ENCODE assay signal across 9 mouse cellular contexts in the genomic region with DNA sequence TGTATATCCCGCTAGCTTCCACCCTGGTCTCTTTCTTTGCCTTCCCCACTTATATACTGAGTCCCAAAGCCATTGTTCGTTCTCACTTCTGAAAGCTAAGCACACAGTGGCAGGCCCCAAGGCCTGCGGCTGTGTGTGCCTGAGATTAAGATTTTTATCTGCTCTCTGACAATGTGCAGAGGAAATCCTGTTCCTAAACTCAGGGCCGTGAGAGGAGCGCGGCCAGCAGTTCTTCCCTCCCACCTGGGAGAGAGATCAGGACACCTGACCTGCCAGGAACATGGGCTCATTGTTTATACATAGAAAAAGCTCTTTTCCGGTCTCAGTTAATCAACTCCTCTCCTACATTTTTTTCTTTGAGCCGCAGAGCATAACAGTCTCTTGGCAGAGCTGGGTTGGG. TPM values are rescaled to one million over a fixed set of nuclear protein-coding genes. Genes with fewer than 3 reads are reported as not detected.
DNase-seq lines count a peak whose midpoint lies in the region; ATAC-seq and TF ChIP-seq lines count a peak whose summit lies in the region.
"Had no signal": no experiment of that assay in that cellular context is flagged by ENCODE, and none has a peak within 500 bp of the region (broad histone marks: within the 10 kb centered on the region; RNA-seq: fewer than 3 reads in every experiment).

No protein-coding gene starts in this region.

- WGBS in lung, adult 2 months: 34% methylated on average over 8 of the region's 8 CpGs
- WGBS in heart, embryonic 16.5 days: 36% methylated on average over 8 of the region's 8 CpGs
- WGBS in liver, embryonic 11.5 days: 13% methylated on average over 8 of the region's 8 CpGs

- ATAC-seq in heart, embryonic 16.5 days (replicated peaks; ENCODE audit: extremely low read depth, insufficient read depth, low FRiP score): peak; percentile 45
- no peak for ATAC-seq in liver, embryonic 11.5 days (replicated peaks; ENCODE audit: low FRiP score)
- ATAC-seq in erythroid progenitor cell, adult 5-6 weeks (replicated peaks; ENCODE audit: low FRiP score, poor library complexity, severe bottlenecking): no peak

- no peak for TF ChIP-seq CTCF in lung, adult 2 months (IDR thresholded peaks at IDR 0.05; ENCODE audit: insufficient read depth, low read length)

- H3K36me3 ChIP-seq in heart, embryonic 16.5 days (ENCODE audit: control insufficient read depth, insufficient read depth): no peaks in the 10 kb centered on the region
- H3K36me3 ChIP-seq in liver, embryonic 11.5 days (ENCODE audit: control insufficient read depth, insufficient read depth, low read length): no peaks in the 10 kb centered on the region
- H3K36me3 ChIP-seq: hindbrain, embryonic 12.5 days had no signal

- H3K9me3 ChIP-seq in heart, embryonic 16.5 days (replicated peaks; ENCODE audit: control insufficient read depth, low read length): no peaks in the 10 kb centered on the region
- H3K9me3 ChIP-seq in liver, embryonic 11.5 days (ENCODE audit: control insufficient read depth, low read length): no peaks in the 10 kb centered on the region
- H3K9me3 ChIP-seq: hindbrain, embryonic 12.5 days had no signal

- peak overlapping the region; percentile 14; the same call in 1 of the 2 replicates for H3K4me2 ChIP-seq in heart, embryonic 16.5 days (ENCODE audit: low read depth, low read length)
- H3K4me2 ChIP-seq in liver, embryonic 11.5 days: 0 out of 2 replicates have a peak overlapping the region, but pooled peaks have one; percentile 1
- H3K4me2 ChIP-seq: hindbrain, embryonic 12.5 days had no signal

- peak overlapping the region; percentile 81 for H3K27ac ChIP-seq in heart, embryonic 16.5 days (ENCODE audit: low read length)
- 0 out of 2 replicates have a peak overlapping the region, but pooled peaks have one; percentile 48 for H3K27ac ChIP-seq in liver, embryonic 11.5 days (ENCODE audit: low read depth, low read length)
- H3K27ac ChIP-seq: hindbrain, embryonic 12.5 days had no signal

- H3K9ac ChIP-seq in heart, embryonic 16.5 days (ENCODE audit: low read length): peak overlapping the region; percentile 22; the same call in 1 of the 2 replicates
- H3K9ac ChIP-seq in liver, embryonic 11.5 days (ENCODE audit: low read depth, low read length): no peak overlapping the region
- H3K9ac ChIP-seq: hindbrain, embryonic 12.5 days had no signal

- H3K4me3 ChIP-seq in lung, adult 2 months (replicated peaks; ENCODE audit: extremely low read depth, low read depth, low read length): no peak overlapping the region
- no peak overlapping the region for H3K4me3 ChIP-seq in heart, embryonic 16.5 days (ENCODE audit: low read length)
- H3K4me3 ChIP-seq in liver, embryonic 11.5 days (ENCODE audit: low read depth, low read length): no peak overlapping the region
- H3K4me3 ChIP-seq: hindbrain, embryonic 12.5 days had no signal

- H3K4me1 ChIP-seq in lung, adult 2 months (ENCODE audit: control insufficient read depth, insufficient read depth, low read length): peaks cover 40% of the 10 kb centered on the region
- peaks cover 18% of the 10 kb centered on the region for H3K4me1 ChIP-seq in heart, embryonic 16.5 days (ENCODE audit: control insufficient read depth, insufficient read depth, low read length)
- peaks cover 46% of the 10 kb centered on the region for H3K4me1 ChIP-seq in liver, embryonic 11.5 days (replicated peaks; ENCODE audit: control insufficient read depth, insufficient read depth, low read length)

- peak; percentile 56 to 66 for DNase-seq in lung, adult 18-20 months
- no peak for DNase-seq in lung, adult 2 months
- DNase-seq in liver, embryonic 11.5 days (ENCODE audit: low spot score): no peak
- DNase-seq in thymus, postnatal 10 days (ENCODE audit: low spot score in 2 of 2): peak; percentile 46 to 52
- DNase-seq in urinary bladder, adult 2 months (ENCODE audit: low spot score): no peak
- no peak for DNase-seq in right cerebral cortex, postnatal 4 days

- H3K27me3 ChIP-seq in heart, embryonic 16.5 days (ENCODE audit: control insufficient read depth, insufficient read depth, low read length): no peaks in the 10 kb centered on the region
- H3K27me3 ChIP-seq in liver, embryonic 11.5 days (replicated peaks; ENCODE audit: control insufficient read depth, insufficient read depth, low read length): peaks cover 3% of the 10 kb centered on the region
- H3K27me3 ChIP-seq: hindbrain, embryonic 12.5 days had no signal

- no peak for TF ChIP-seq POLR2A in lung, adult 2 months (IDR thresholded peaks at IDR 0.05; ENCODE audit: borderline replicate concordance, extremely low read depth, low read depth, low read length)

RNA-seq across cellular contexts. Expression of a gene that starts 36.5 kb away (rescaled TPM):
- 12.9 and 14.1 TPM in 2 replicates for polyA plus RNA-seq in lung, adult 2 months (2012; rRNA removed)
- 20.1 and 23.4 TPM in 2 replicates for polyA plus RNA-seq in heart, embryonic 16.5 days (2015; fragmentation: Nextera tagmentation; extraction: Ambion mirVana)
- polyA plus RNA-seq in liver, embryonic 11.5 days (2014; fragmentation: Nextera tagmentation; extraction: Ambion mirVana): 23.1 and 24.3 TPM in 2 replicates
- polyA plus RNA-seq in urinary bladder, adult 2 months (2012; rRNA removed): 6.0 and 7.6 TPM in 2 replicates
- 26.7 and 27.2 TPM in 2 replicates for total RNA-seq in erythroid progenitor cell, adult 5-6 weeks (2015; ENCODE audit: low replicate concordance)
- total RNA-seq in erythroid progenitor cell, adult 5-6 weeks (2017; ENCODE audit: low replicate concordance): 13.4 and 16.0 TPM in 2 replicates

Comparison
In these comparisons a context has a peak if more than half of its experiments do, and no peak if none do; other contexts are left out.
1. DNase-seq: peak in lung, adult 18-20 months (2 of 2) and thymus, postnatal 10 days (2 of 2); none in lung, adult 2 months (single experiment), liver, embryonic 11.5 days (single experiment), urinary bladder, adult 2 months (single experiment) and right cerebral cortex, postnatal 4 days (single experiment).